Mouse (Mus musculus) intestine, embryonic 14.5 days (tissue): ENCODE results near the gene Acer3. TPM values are rescaled to one million over a fixed set of nuclear protein-coding genes. Genes with fewer than 3 reads are reported as not detected.

Experiments used
- ATAC-seq: fragments of 200-750 bp; cut with Nextera tagmentation; replicated peaks from 2 replicates; pipeline ENCODE4 v1.8.0; 2017; ENCODE audit warnings: low read depth, moderate number of reproducible peaks, moderate TSS enrichment, moderate library complexity; ENCODE audit not compliant: low FRiP score, low TSS enrichment
- DNase-seq: peaks from one replicate; pipeline ENCODE4 v3.0.0-alpha.2; 2018; ENCODE audit warnings: low spot score
- H3K27ac ChIP-seq: fragments of 300-500 bp; sonication (generic); 2 replicates; pipeline ENCODE4 v1.5.1; 2014; ENCODE audit warnings: low read depth, mild to moderate bottlenecking, control low read depth
- H3K27me3 ChIP-seq: fragments of 300-500 bp; sonication (generic); replicated peaks from 2 replicates; pipeline ENCODE4 v1.6.1; 2014; ENCODE audit warnings: low read length, control low read depth; ENCODE audit not compliant: control insufficient read depth, insufficient read depth
- H3K36me3 ChIP-seq: fragments of 300-500 bp; sonication (generic); 2 replicates; pipeline ENCODE4 v1.6.1; 2014; ENCODE audit warnings: low read length, control low read depth; ENCODE audit not compliant: control insufficient read depth, insufficient read depth
- H3K4me1 ChIP-seq: fragments of 300-500 bp; sonication (generic); replicated peaks from 2 replicates; pipeline ENCODE4 v1.6.1; 2014; ENCODE audit warnings: low read length, control low read depth, mixed read lengths; ENCODE audit not compliant: control insufficient read depth, insufficient read depth
- H3K4me2 ChIP-seq: fragments of 300-500 bp; sonication (generic); 2 replicates; pipeline ENCODE4 v1.6.1; 2014; ENCODE audit warnings: low read length
- H3K4me3 ChIP-seq: fragments of 300-500 bp; sonication (generic); 2 replicates; pipeline ENCODE4 v1.5.1; 2014; ENCODE audit warnings: low read depth, low read length, control low read depth, mixed read lengths
- H3K9ac ChIP-seq: fragments of 300-500 bp; sonication (generic); 2 replicates; pipeline ENCODE4 v1.6.1; 2014; ENCODE audit warnings: mild to moderate bottlenecking, low read length
- H3K9me3 ChIP-seq: fragments of 300-500 bp; sonication (generic); 2 replicates; pipeline ENCODE4 v1.6.1; 2016; ENCODE audit warnings: low read length, control low read depth; ENCODE audit not compliant: control insufficient read depth
- WGBS: fragments of 180-500 bp; shearing (Covaris S2); extraction: QIAGEN DNeasy Blood & Tissue Kit; methylation state at CpG from one replicate; pipeline ENCODE4 v1.1.7; 2014; 5-methylcytosine and 5-hydroxymethylcytosine counted together
- polyA plus RNA-seq: library from polyadenylated mRNA; unstranded; fragments of >200 nt; fragmentation: Nextera tagmentation; extraction: Ambion mirVana; gene quantifications from 2 replicates; pipeline ENCODE4 v1.2.1, GENCODE M21; 2014

The Acer3 gene
- polyA plus RNA-seq, 1 experiment from 2014 or later, result 21.7 TPM

DNA sequence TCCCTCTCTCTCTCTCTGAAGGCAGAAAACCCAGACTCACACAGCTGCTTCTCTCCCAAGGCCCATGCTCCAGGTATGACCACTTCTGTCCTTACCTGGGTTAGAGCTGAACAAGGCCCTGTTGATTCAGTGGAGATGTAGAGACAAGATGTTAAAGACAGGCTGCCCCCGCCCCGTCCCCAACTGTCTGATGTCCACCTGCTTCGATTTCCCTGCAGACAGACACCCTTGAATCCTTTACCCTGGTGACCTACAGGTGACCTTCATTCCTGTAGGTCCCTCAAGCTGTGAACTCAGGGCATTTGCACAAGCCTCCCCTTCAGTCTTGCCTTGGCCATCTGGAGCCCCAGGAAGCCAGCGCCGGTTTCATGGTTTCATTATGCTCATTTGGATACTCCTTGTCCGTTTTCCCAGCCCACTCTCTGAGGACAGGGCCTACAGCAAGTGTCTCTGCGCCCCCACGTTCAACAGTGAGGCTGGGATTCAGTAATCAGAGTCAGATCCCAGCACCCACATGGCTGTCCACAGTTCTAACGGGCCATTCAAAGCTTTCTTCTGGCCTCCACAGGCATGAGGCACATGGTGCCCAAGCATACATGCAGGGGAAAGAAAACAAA lies 156.5 kb downstream of the Acer3 start:
- WGBS, result 79% methylated on average over 9 of the region's 9 CpGs
- ATAC-seq (no peak), DNase-seq (no peak)
- H3K27ac ChIP-seq, result 0 out of 2 replicates have a peak overlapping the region, but pooled peaks have one; percentile 11
- H3K4me3 ChIP-seq, result no peak overlapping the region
- H3K9ac ChIP-seq, result no peak overlapping the region
- H3K27me3 ChIP-seq, result no peaks in the 10 kb centered on the region
- no peaks in the 10 kb centered on the region for H3K9me3 ChIP-seq
- H3K4me1 ChIP-seq, result peaks cover 19% of the 10 kb centered on the region
- H3K4me2 ChIP-seq, result no peak overlapping the region
- H3K36me3 ChIP-seq, result no peaks in the 10 kb centered on the region

DNA sequence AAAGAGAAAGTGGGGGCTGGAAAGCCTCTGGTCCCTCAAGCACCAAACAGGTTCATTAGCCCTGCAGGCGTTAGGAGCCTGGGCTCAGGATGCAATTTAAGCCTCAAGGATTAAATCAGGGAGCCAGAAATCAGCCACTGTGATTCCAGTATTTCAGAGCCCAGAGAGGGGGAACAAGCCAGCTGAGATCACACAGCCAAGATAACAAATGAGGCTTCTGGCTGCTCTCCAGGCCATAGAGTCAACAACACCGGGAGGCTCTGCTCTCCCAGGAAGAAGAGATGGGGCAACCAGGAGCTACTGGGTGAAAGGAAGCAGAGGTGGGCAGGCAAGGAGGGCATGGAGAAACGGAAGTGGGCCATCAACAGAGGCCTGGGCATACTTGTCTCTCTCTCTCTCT lies 157.3 kb downstream of the Acer3 start:
- Histone ChIP-seq H3K27ac (no peak overlapping the region), H3K4me1 (peaks cover 26% of the 10 kb centered on the region)
- no peak for ATAC-seq

DNA sequence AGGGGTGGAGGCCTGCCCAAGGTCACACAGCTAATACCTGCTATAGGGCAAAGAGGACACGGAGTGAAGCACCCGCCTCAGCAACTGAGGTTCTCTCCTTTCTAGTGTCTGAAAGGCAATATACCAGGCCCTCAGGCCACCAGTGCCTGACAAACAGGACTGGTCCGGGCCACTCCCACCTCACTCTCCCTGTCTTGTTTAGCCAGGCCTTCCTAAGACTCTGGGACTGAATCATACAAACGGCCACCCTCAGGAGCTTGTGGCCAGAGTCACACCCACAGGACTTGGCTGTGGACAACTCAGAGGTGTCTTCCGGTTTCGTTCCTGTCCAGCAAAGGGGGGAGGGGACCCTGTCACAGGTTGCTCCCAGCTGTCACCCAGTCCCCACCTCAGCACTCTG lies 158.8 kb downstream of the Acer3 start:
- no peaks in the 10 kb centered on the region for H3K27me3 ChIP-seq
- no peak overlapping the region for H3K4me3 ChIP-seq
- H3K4me1 ChIP-seq, result peaks cover 33% of the 10 kb centered on the region
- no peak overlapping the region for H3K9ac ChIP-seq
- no peak for DNase-seq
- ATAC-seq, result no peak
- no peaks in the 10 kb centered on the region for H3K36me3 ChIP-seq
- WGBS, result 67% methylated on average over 6 of the region's 6 CpGs
- H3K27ac ChIP-seq, result no peak overlapping the region
- no peak overlapping the region for H3K4me2 ChIP-seq
- H3K9me3 ChIP-seq, result no peaks in the 10 kb centered on the region

More for the DNA sequence above, 157.3 kb downstream of the Acer3 start:
- no peaks in the 10 kb centered on the region for H3K27me3 ChIP-seq
- H3K9me3 ChIP-seq, result no peaks in the 10 kb centered on the region
- H3K9ac ChIP-seq, result no peak overlapping the region
- H3K4me2 ChIP-seq, result no peak overlapping the region
- 50% methylated on average over 3 of the region's 3 CpGs for WGBS
- no peaks in the 10 kb centered on the region for H3K36me3 ChIP-seq
- DNase-seq, result no peak
- no peak overlapping the region for H3K4me3 ChIP-seq

DNA sequence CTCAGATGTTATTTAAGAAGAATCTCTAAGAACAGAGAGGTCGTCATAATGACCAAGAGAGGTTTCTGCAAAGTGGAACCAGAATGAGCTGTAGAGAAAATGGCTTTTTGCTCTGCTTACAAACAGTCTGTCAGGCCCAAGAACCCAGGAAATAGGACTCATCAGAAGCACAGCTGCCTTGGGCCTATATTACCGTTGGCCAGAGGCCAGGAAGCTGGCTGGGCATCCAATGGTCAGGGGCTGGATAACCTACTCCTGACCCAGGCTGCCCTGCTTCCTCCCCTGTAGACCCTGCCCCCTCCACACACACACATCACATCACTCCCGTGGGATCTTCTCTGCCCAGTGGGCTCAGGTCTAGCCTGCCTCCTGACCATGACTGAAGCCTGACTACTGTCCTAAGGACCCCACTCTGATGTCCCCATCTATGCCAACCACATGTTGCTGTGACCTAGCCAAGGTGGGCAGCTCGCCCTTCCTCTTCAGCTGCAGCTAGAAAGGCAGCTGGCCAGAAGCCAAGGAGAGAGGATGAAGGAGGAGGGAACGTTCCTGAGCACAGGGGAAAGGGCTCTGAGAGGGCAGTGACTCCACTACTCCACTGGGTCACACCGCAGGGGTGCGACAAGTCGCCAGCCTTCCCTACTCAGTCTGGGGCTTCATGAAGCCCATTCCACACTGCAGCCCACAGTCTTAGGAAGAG lies 160.8 kb downstream of the Acer3 start:
- DNase-seq (no peak), ATAC-seq (no peak)
- peaks cover 34% of the 10 kb centered on the region for H3K4me1 ChIP-seq

DNA sequence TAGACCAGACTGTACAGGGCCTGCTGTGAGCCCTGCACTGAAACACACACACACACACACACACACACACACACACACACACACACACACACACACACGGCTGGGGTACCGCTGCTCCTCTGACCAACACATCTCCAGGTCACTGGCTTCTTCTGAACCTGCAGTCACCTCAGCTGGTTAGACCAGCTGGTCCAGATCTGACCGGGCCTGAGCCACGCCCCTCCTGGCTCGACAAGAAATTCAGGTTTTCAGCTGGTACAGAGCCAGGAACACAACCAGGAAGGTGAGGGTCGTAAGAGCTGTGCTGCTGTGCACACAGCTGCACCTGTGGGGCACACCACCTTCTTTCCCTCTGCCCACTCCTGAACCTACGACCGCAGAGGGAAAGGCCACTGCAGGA lies 162.5 kb downstream of the Acer3 start:
- Histone ChIP-seq H3K27ac (no peak overlapping the region), H3K4me1 (peaks cover 24% of the 10 kb centered on the region), H3K4me2 (no peak overlapping the region), H3K4me3 (no peak overlapping the region), H3K9me3 (no peaks in the 10 kb centered on the region), H3K9ac (no peak overlapping the region), H3K27me3 (no peaks in the 10 kb centered on the region), H3K36me3 (no peaks in the 10 kb centered on the region)
- WGBS, result 27% methylated on average over 8 of the region's 8 CpGs
- ATAC-seq (peak; percentile 54), DNase-seq (peak; percentile 82)

More for the DNA sequence above, 160.8 kb downstream of the Acer3 start:
- WGBS, result 33% methylated on average over 8 of the region's 8 CpGs
- H3K9me3 ChIP-seq, result no peaks in the 10 kb centered on the region
- H3K4me2 ChIP-seq, result no peak overlapping the region
- no peak overlapping the region for H3K27ac ChIP-seq
- H3K4me3 ChIP-seq, result no peak overlapping the region
- H3K27me3 ChIP-seq, result no peaks in the 10 kb centered on the region
- no peak overlapping the region for H3K9ac ChIP-seq
- no peaks in the 10 kb centered on the region for H3K36me3 ChIP-seq

DNA sequence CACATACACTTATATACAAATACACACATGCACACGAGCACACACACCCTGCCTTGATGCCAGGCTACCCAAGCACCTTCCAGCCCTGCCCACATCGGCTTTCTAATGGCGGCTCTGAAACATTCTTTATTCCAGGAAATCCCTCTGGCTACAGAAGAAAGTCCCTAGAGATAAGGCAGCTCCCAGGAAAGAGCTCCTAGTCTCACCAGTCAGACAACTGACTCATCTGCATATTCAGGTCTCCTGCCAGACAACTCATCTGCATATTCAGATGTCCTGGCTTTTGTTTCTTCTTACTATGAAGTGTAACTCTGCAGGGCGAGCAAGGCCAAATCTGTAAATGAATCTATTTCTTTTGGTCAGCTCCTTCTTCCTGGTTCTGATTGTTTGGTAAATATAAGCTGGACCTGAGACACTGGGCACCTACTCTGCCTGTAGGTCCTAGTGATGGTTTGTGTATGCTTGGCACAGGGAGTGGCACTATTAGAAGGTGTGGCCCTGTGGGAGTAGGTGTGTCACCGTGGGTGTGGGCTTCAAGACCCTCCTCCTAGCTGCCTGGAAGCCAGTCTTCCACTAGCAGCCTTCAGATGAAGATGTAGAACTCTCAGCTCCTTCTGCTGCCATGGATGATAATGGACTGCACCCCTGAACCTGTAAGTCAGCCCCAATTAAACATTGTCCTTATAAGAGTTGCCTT lies 163.2 kb downstream of the Acer3 start:
- Histone ChIP-seq H3K9ac (no peak overlapping the region), H3K9me3 (no peaks in the 10 kb centered on the region), H3K36me3 (no peaks in the 10 kb centered on the region), H3K27me3 (no peaks in the 10 kb centered on the region), H3K4me3 (no peak overlapping the region), H3K4me1 (peaks cover 24% of the 10 kb centered on the region), H3K4me2 (no peak overlapping the region), H3K27ac (no peak overlapping the region)
- 50% methylated on average over 5 of the region's 5 CpGs for WGBS
- DNase-seq (no peak), ATAC-seq (no peak)

Other genes starting within 250 kb of the Acer3 start
- gene Myo7a, start 201.7 kb downstream of the Acer3 start, polyA plus RNA-seq, result 16.3 and 17.2 TPM in 2 replicates
- gene Omp, start 175.7 kb downstream of the Acer3 start, polyA plus RNA-seq, result 0.47 TPM in 1 of 2 replicates, not detected in the other
- 6.1 and 6.7 TPM in 2 replicates for gene Capn5, start 142.9 kb downstream of the Acer3 start, polyA plus RNA-seq
- gene B3gnt6, start 121.7 kb downstream of the Acer3 start, polyA plus RNA-seq, result 0.12 TPM in 1 of 2 replicates, not detected in the other
- gene Tsku, start 40.1 kb upstream of the Acer3 start, polyA plus RNA-seq, result 12.8 and 14.5 TPM in 2 replicates
- not detected in 2 replicates for gene Gucy2d, start 119.2 kb upstream of the Acer3 start, polyA plus RNA-seq
- gene Lrrc32, start 168.1 kb upstream of the Acer3 start, polyA plus RNA-seq, result 13.0 and 14.9 TPM in 2 replicates